Mouse (Mus musculus) liver, embryonic 14.5 days (tissue): ENCODE data around the gene 9130019O22Rik. TPM values are rescaled to one million over a fixed set of nuclear protein-coding genes. Genes with fewer than 3 reads are reported as not detected.
"Not testable (repeated sequence)": the region's sequence is repeated elsewhere in the genome, so short reads cannot be mapped to it uniquely, and the experiment has no call there.

ENCODE experiments used
- ATAC-seq: fragments of 200-750 bp; cut with Nextera tagmentation; 2 replicates; pipeline ENCODE4 v1.8.0; 2017; ENCODE audit warnings: moderate number of reproducible peaks, mild to moderate bottlenecking, moderate library complexity; ENCODE audit not compliant: insufficient read depth
- DNase-seq, 3 experiments: peaks; one replicate each; pipeline ENCODE4 v3.0.0-alpha.2; 2012 to 2013; ENCODE audit warnings: low read depth in 3 of 3, low spot score in 3 of 3
- H3K27ac ChIP-seq: fragments of 300-500 bp; sonication (generic); 2 replicates; pipeline ENCODE4 v1.5.1; 2014; ENCODE audit warnings: moderate library complexity, mild to moderate bottlenecking, control low read depth, inconsistent platforms
- H3K27me3 ChIP-seq: fragments of 300-500 bp; sonication (generic); 2 replicates; pipeline ENCODE4 v1.6.1; 2014; ENCODE audit warnings: mild to moderate bottlenecking, low read length, moderate library complexity; ENCODE audit not compliant: control insufficient read depth, insufficient read depth
- H3K36me3 ChIP-seq: fragments of 300-500 bp; sonication (generic); replicated peaks from 2 replicates; pipeline ENCODE4 v1.6.1; 2014; ENCODE audit warnings: low read depth; ENCODE audit not compliant: control insufficient read depth, insufficient read depth
- H3K4me1 ChIP-seq, 2 experiments: fragments of 200-500 bp in 1 of 2; fragments of 300-500 bp in 1 of 2; sonication (generic) in 1 of 2; replicated peaks; 2 replicates each; pipeline ENCODE4 v1.6.1; 2012 to 2014; ENCODE audit warnings: antibody characterized with exemption in 1 of 2, inconsistent platforms in 1 of 2, low read length in 1 of 2; ENCODE audit not compliant: control insufficient read depth in 2 of 2, insufficient read depth in 2 of 2
- H3K4me2 ChIP-seq: fragments of 300-500 bp; sonication (generic); 2 replicates; pipeline ENCODE4 v1.6.1; 2014; ENCODE audit warnings: low read depth, mild to moderate bottlenecking, control low read depth, moderate library complexity
- H3K4me3 ChIP-seq, 2 experiments: fragments of 200-500 bp in 1 of 2; fragments of 300-500 bp in 1 of 2; sonication (generic) in 1 of 2; 2 replicates each; pipeline ENCODE4 v1.5.1; 2012 to 2014; ENCODE audit warnings: low read depth in 2 of 2, low read length in 2 of 2, mild to moderate bottlenecking in 2 of 2, control low read depth in 1 of 2, inconsistent platforms in 1 of 2, moderate library complexity in 1 of 2; ENCODE audit not compliant: insufficient read depth in 1 of 2
- H3K9ac ChIP-seq: fragments of 300-500 bp; sonication (generic); replicated peaks from 2 replicates; pipeline ENCODE4 v1.6.1; 2014; ENCODE audit warnings: mild to moderate bottlenecking, control low read depth, moderate library complexity
- H3K9me3 ChIP-seq: fragments of 300-500 bp; sonication (generic); 2 replicates; pipeline ENCODE4 v1.6.1; 2016; ENCODE audit warnings: low read length, mixed read lengths; ENCODE audit not compliant: control insufficient read depth
- CTCF ChIP-seq: IDR thresholded peaks from 2 replicates; pipeline ENCODE4 v1.5.1; 2016; ENCODE audit warnings: antibody characterized with exemption, low read depth, control low read depth
- EP300 ChIP-seq: IDR thresholded peaks from 2 replicates; pipeline ENCODE4 v1.6.1; 2016; ENCODE audit warnings: antibody characterized with exemption, low read depth
- WGBS: fragments of 180-500 bp; shearing (Covaris S2); extraction: QIAGEN DNeasy Blood & Tissue Kit; methylation state at CpG from one replicate; pipeline ENCODE4 v1.1.7; 2014; ENCODE audit not compliant: insufficient replicate concordance; 5-methylcytosine and 5-hydroxymethylcytosine counted together
- polyA plus RNA-seq, 2 experiments: library from polyadenylated mRNA; depleted of rRNA in 1 of 2; stranded (reverse) in 1 of 2; unstranded in 1 of 2; fragments of >200 nt; fragmentation: Nextera tagmentation in 1 of 2; extraction: Ambion mirVana in 1 of 2; gene quantifications; 2 replicates each; pipeline versions ENCODE4 v1.2.1 to v1.2.3; 2012 to 2014

9130019O22Rik gene
- polyA plus RNA-seq, 2 experiments, result 0.71 to 1.0 TPM

- TF ChIP-seq EP300 (no peak), CTCF (no peak)
- peak overlapping the region; percentile 83 for H3K9ac ChIP-seq
- no peaks in the 10 kb centered on the region for H3K9me3 ChIP-seq
- peak overlapping the region; percentile 87 to 92 for H3K4me3 ChIP-seq
- DNase-seq, result peak; percentile 37 to 42 (median 41)
- peak; percentile 57 for ATAC-seq
- no peak overlapping the region for H3K27ac ChIP-seq
- H3K27me3 ChIP-seq, result peaks cover 4% of the 10 kb centered on the region; the same call in 1 of the 2 replicates
- WGBS, result 1% methylated on average over 15 of the region's 15 CpGs
- H3K4me2 ChIP-seq, result peak overlapping the region; percentile 99
- peaks cover 5 to 15% of the 10 kb centered on the region in 2 experiments; a peak in 2 of 4 replicates for H3K4me1 ChIP-seq
- no peaks in the 10 kb centered on the region for H3K36me3 ChIP-seq
Observed at GRCm38 (mm10) chr7:127422247-127422646, 35.3 kb upstream of the 9130019O22Rik start.

GRCm38 (mm10) chr7:127421388-127422191 is 34.6 kb upstream of the 9130019O22Rik start, which contains the start of gene Zfp688:
Zfp688 (minus strand) TSS chr7:127422068.
- no peaks in the 10 kb centered on the region for H3K9me3 ChIP-seq
- H3K27ac ChIP-seq, result peak within 1 kb of the TSS; percentile 47
- no peaks in the 10 kb centered on the region for H3K36me3 ChIP-seq
- H3K9ac ChIP-seq, result peak within 1 kb of the TSS; percentile 83
- TF ChIP-seq CTCF (peak; percentile 27), EP300 (no peak)
- H3K27me3 ChIP-seq, result peaks cover 4% of the 10 kb centered on the region; the same call in 1 of the 2 replicates
- WGBS, result under 1% methylated on average over 48 of the region's 48 CpGs
- peak within 1 kb of the TSS; percentile 87 to 92 for H3K4me3 ChIP-seq
- DNase-seq, result peak; percentile 79 to 85 (median 83)
- H3K4me1 ChIP-seq, result peaks cover 5 to 15% of the 10 kb centered on the region in 2 experiments; a peak in 2 of 4 replicates
- H3K4me2 ChIP-seq, result peak within 1 kb of the TSS; percentile 99
- ATAC-seq, result peak; percentile 96

DNA sequence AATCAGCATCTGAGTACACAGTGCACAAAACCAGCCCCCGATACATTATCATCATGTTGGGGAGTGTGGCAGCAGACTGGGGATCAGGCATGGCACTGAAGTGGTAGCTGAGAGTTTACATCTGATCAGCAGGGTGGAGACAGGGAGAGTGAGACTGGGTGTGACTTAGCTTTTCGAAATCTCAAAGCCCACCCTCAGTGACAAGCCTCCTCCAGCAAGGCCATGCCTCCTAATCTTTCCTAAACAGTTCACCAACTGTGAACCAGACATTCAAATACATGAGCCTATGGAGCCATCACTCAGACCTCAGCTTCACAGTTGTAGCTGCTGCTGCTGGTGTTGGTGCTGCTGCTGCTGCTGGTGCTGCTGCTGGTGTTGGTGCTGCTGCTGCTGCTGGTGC is 24.5 kb upstream of the 9130019O22Rik start:
- H3K27me3 ChIP-seq, result no peaks in the 10 kb centered on the region
- no peaks in the 10 kb centered on the region for H3K36me3 ChIP-seq
- H3K4me1 ChIP-seq, result 0 out of 4 replicates have a peak, but pooled peaks cover 0 to 4% of the 10 kb centered on the region in 2 experiments
- 39% methylated on average over 2 of the region's 2 CpGs for WGBS
- DNase-seq (no peak), ATAC-seq (no peak)
- H3K4me2 ChIP-seq, result no peak overlapping the region
- no peak overlapping the region for H3K4me3 ChIP-seq
- TF ChIP-seq CTCF, result no peak
- TF ChIP-seq EP300, result no peak
- H3K9ac ChIP-seq, result no peak overlapping the region
- H3K27ac ChIP-seq, result no peak overlapping the region
- H3K9me3 ChIP-seq, result no peaks in the 10 kb centered on the region

- TF ChIP-seq CTCF, result peak; percentile 82
- H3K9ac ChIP-seq, result peak within 1 kb of the TSS; percentile 55
- not testable (repeated sequence) for H3K36me3 ChIP-seq, H3K9me3 ChIP-seq, H3K27ac ChIP-seq, H3K27me3 ChIP-seq, H3K4me1 ChIP-seq
- ATAC-seq (peak; percentile 78), DNase-seq (peak; percentile 55 to 69 (median 67))
- WGBS, result 5% methylated on average over 40 of the region's 40 CpGs
- H3K4me2 ChIP-seq, result peak within 1 kb of the TSS; percentile 75
- H3K4me3 ChIP-seq, result peak within 1 kb of the TSS; percentile 56 to 65
Observed at GRCm38 (mm10) chr7:127406002-127406987, 19.3 kb upstream of the 9130019O22Rik start, which contains the start of gene Zfp764. Zfp764 (minus strand) TSS chr7:127406822.

GRCm38 (mm10) chr7:127404101-127404500 is 17.1 kb upstream of the 9130019O22Rik start:
- not testable (repeated sequence) for DNase-seq, H3K4me1 ChIP-seq, H3K4me3 ChIP-seq, H3K36me3 ChIP-seq, H3K9ac ChIP-seq, ATAC-seq, H3K9me3 ChIP-seq, H3K27ac ChIP-seq, H3K4me2 ChIP-seq, H3K27me3 ChIP-seq
- WGBS, result 76% methylated on average over 6 of the region's 6 CpGs
